In genomic region chr6:139966684-139967083, GRCm38 (mm10) we compare ENCODE assay signal across 16 mouse cellular contexts.
DNase-seq lines count a peak whose midpoint lies in the region; ATAC-seq and TF ChIP-seq lines count a peak whose summit lies in the region.
"Had no signal": no experiment of that assay in that cellular context is flagged by ENCODE, and none has a peak within 500 bp of the region (broad histone marks: within the 10 kb centered on the region; RNA-seq: fewer than 3 reads in every experiment).

No protein-coding gene starts in this region.

- intact Hi-C loops in left cerebral cortex, postnatal 14 days (cut with DNase I), result no loop called here

- ATAC-seq in forebrain, embryonic 13.5 days, result peak; percentile 84
- peak; percentile 74 for ATAC-seq in hindbrain, embryonic 15.5 days (ENCODE audit: low FRiP score, low read depth)
- peak; percentile 44 for ATAC-seq in midbrain, postnatal 0 days (ENCODE audit: low FRiP score)

- H3K36me3 ChIP-seq in forebrain, embryonic 13.5 days (ENCODE audit: poor library complexity, severe bottlenecking), result no peaks in the 10 kb centered on the region
- H3K36me3 ChIP-seq in hindbrain, embryonic 15.5 days, result no peaks in the 10 kb centered on the region
- no peaks in the 10 kb centered on the region for H3K36me3 ChIP-seq in midbrain, postnatal 0 days (ENCODE audit: insufficient read depth, low read length)
- H3K36me3 ChIP-seq: embryonic facial prominence, embryonic 12.5 days; limb, embryonic 12.5 days; stomach, embryonic 15.5 days had no signal

- no peak overlapping the region for H3K4me3 ChIP-seq in forebrain, embryonic 13.5 days
- no peak overlapping the region for H3K4me3 ChIP-seq in hindbrain, embryonic 15.5 days
- H3K4me3 ChIP-seq in midbrain, postnatal 0 days (ENCODE audit: low read depth, low read length), result no peak overlapping the region
- H3K4me3 ChIP-seq: embryonic facial prominence, embryonic 12.5 days; heart, adult 2 months; layer of hippocampus, adult 2 months; limb, embryonic 12.5 days; stomach, embryonic 15.5 days had no signal

- no peaks in the 10 kb centered on the region for H3K9me3 ChIP-seq in forebrain, embryonic 13.5 days (replicated peaks)
- H3K9me3 ChIP-seq in hindbrain, embryonic 15.5 days, result no peaks in the 10 kb centered on the region
- no peaks in the 10 kb centered on the region for H3K9me3 ChIP-seq in midbrain, postnatal 0 days (ENCODE audit: low read length)
- H3K9me3 ChIP-seq: embryonic facial prominence, embryonic 12.5 days; limb, embryonic 12.5 days; stomach, embryonic 15.5 days had no signal

- no peak overlapping the region for H3K4me2 ChIP-seq in forebrain, embryonic 13.5 days
- H3K4me2 ChIP-seq in hindbrain, embryonic 15.5 days, result no peak overlapping the region
- no peak overlapping the region for H3K4me2 ChIP-seq in midbrain, postnatal 0 days (ENCODE audit: low read depth, low read length, poor library complexity, severe bottlenecking)
- H3K4me2 ChIP-seq: embryonic facial prominence, embryonic 12.5 days; limb, embryonic 12.5 days; stomach, embryonic 15.5 days had no signal

- no peak for TF ChIP-seq CTCF in midbrain, postnatal 0 days (IDR thresholded peaks at IDR 0.05)

- no peak overlapping the region for H3K9ac ChIP-seq in forebrain, embryonic 13.5 days
- no peak overlapping the region for H3K9ac ChIP-seq in hindbrain, embryonic 15.5 days
- no peak overlapping the region for H3K9ac ChIP-seq in midbrain, postnatal 0 days (replicated peaks; ENCODE audit: low read length, poor library complexity, severe bottlenecking)
- H3K9ac ChIP-seq: embryonic facial prominence, embryonic 12.5 days; limb, embryonic 12.5 days; stomach, embryonic 15.5 days had no signal

- 0 out of 2 replicates have a peak, but pooled peaks cover 11% of the 10 kb centered on the region for H3K4me1 ChIP-seq in forebrain, embryonic 13.5 days
- peaks cover 12% of the 10 kb centered on the region for H3K4me1 ChIP-seq in hindbrain, embryonic 15.5 days (replicated peaks)
- H3K4me1 ChIP-seq in midbrain, postnatal 0 days (ENCODE audit: insufficient read depth, low read length), result peaks cover 4% of the 10 kb centered on the region; the same call in 1 of the 2 replicates
- H3K4me1 ChIP-seq: embryonic facial prominence, embryonic 12.5 days; limb, embryonic 12.5 days; stomach, embryonic 15.5 days had no signal

- WGBS in forebrain, embryonic 13.5 days, result 41% methylated on average over 6 of the region's 6 CpGs
- 20% methylated on average over 6 of the region's 6 CpGs for WGBS in hindbrain, embryonic 15.5 days
- WGBS in midbrain, postnatal 0 days, result 9% methylated on average over 6 of the region's 6 CpGs

- DNase-seq in left cerebral cortex, postnatal 14 days (ENCODE audit: low spot score in 2 of 2), result peak; percentile 40 to 80
- no peak for DNase-seq in left cerebral cortex, adult 11 months (ENCODE audit: low spot score)
- DNase-seq in midbrain, postnatal 0 days (ENCODE audit: low spot score), result peak; percentile 74
- DNase-seq in layer of hippocampus, postnatal 10 days (ENCODE audit: low spot score in 2 of 2), result no peak
- no peak for DNase-seq in ovary, postnatal 36 days (ENCODE audit: low spot score)
- DNase-seq: cerebellum, adult 9-10 months; heart, adult 2 months; heart, postnatal 14 days; kidney, adult 8-10 months; thymus, postnatal 36 days had no signal

- no peaks in the 10 kb centered on the region for H3K27me3 ChIP-seq in forebrain, embryonic 13.5 days
- H3K27me3 ChIP-seq in hindbrain, embryonic 15.5 days, result no peaks in the 10 kb centered on the region
- H3K27me3 ChIP-seq in midbrain, postnatal 0 days (ENCODE audit: insufficient read depth, low read length), result no peaks in the 10 kb centered on the region
- H3K27me3 ChIP-seq: embryonic facial prominence, embryonic 12.5 days; limb, embryonic 12.5 days; stomach, embryonic 15.5 days had no signal

- H3K27ac ChIP-seq in forebrain, embryonic 13.5 days, result no peak overlapping the region
- H3K27ac ChIP-seq in hindbrain, embryonic 15.5 days (replicated peaks), result no peak overlapping the region
- no peak overlapping the region for H3K27ac ChIP-seq in midbrain, postnatal 0 days (ENCODE audit: low read depth, low read length)
- H3K27ac ChIP-seq: embryonic facial prominence, embryonic 12.5 days; heart, adult 2 months; layer of hippocampus, adult 2 months; limb, embryonic 12.5 days; stomach, embryonic 15.5 days had no signal

Comparison
In these comparisons a context has a peak if more than half of its experiments do, and no peak if none do; other contexts are left out.
1. DNase-seq: peak in left cerebral cortex, postnatal 14 days (2 of 2) and midbrain, postnatal 0 days (single experiment); none in left cerebral cortex, adult 11 months (single experiment), layer of hippocampus, postnatal 10 days (0 of 2) and ovary, postnatal 36 days (single experiment).
2. Peak in every context shown above with its lines, with median percentiles within 50 percentile points of each other: ATAC-seq.